Mouse (Mus musculus): ENCODE results near the gene Gm10643. TPM values are rescaled to one million over a fixed set of nuclear protein-coding genes. Genes with fewer than 3 reads are reported as not detected.
A peak's percentile ranks its signal among the peaks of the same experiment; 100 is the strongest.

Gene Gm10643
- 1.5 and 1.9 TPM in 2 replicates for polyA plus RNA-seq (2014; fragmentation: Nextera tagmentation; extraction: Ambion mirVana)

- Histone ChIP-seq H3K9me3 (ENCODE audit: control insufficient read depth, low read length) (no peaks in the 10 kb centered on the region), H3K4me2 (ENCODE audit: low read length) (peak within 1 kb of the TSS; percentile 81), H3K4me1 (replicated peaks; ENCODE audit: control insufficient read depth, insufficient read depth, low read length) (peaks cover 23% of the 10 kb centered on the region), H3K27ac (ENCODE audit: low read depth) (peak within 1 kb of the TSS; percentile 90), H3K4me3 (ENCODE audit: low read depth, low read length) (peak within 1 kb of the TSS; percentile 66), H3K9ac (ENCODE audit: low read length) (peak within 1 kb of the TSS; percentile 70), H3K36me3 (ENCODE audit: control insufficient read depth, insufficient read depth, low read length) (no peaks in the 10 kb centered on the region), H3K27me3 (replicated peaks; ENCODE audit: control insufficient read depth, insufficient read depth, low read length) (no peaks in the 10 kb centered on the region)
- ATAC-seq (replicated peaks; ENCODE audit: low FRiP score, low TSS enrichment, low read depth) = no peak
- DNase-seq (ENCODE audit: low spot score) = no peak
- 96% methylated on average over 1 of the region's 1 CpGs for WGBS
These were observed at the start of gene Gm10643 for GRCm38 (mm10) chr8:84065037-84065436. TSS of gene Gm10643 (minus strand) at chr8:84065137.

DNA sequence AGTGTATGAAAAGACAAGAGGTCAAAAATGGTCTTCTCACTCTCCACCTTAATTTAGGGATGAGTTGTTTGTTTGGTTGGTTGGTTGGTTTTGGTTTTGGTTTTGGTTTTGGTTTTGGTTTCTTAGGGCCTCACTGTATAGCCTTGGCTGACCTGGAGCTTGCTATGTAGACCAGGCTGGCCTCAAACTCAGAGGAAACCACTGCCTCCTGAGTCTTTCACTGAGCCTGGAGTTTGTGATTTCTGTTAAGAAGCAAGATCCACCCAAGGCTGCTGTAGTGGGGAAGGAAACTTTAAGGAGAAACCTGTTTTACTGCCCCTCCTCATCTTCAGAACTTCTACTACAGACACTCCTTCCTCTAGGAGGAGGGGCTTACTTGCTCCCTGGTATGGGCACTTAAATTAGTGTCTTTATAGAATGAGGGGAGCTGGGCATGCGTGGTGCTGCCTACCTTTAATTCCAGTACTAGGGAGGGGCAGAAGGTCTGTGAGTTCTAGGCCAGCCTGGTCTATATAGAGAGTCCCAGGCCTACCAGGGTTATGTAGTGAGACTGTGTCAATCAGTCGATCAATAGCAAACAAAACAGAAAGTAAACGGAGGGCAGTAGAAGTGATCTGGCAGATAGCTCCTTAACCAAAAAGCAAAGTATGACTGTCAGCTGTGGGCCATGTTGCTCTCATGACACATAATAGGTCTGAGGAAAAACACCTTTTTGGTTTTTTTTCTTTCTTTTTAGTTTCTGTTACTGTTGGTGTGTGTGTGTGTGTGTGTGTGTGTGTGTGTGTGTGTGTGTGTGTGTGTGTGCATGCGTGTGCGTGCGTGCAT is 41.5 kb upstream of the Gm10643 start:
- no peak overlapping the region for H3K4me3 ChIP-seq (ENCODE audit: low read depth, low read length)
- ATAC-seq (replicated peaks; ENCODE audit: low FRiP score, low TSS enrichment, low read depth) (no peak), DNase-seq (ENCODE audit: low spot score) (no peak)
- no peaks in the 10 kb centered on the region for H3K27me3 ChIP-seq (replicated peaks; ENCODE audit: control insufficient read depth, insufficient read depth, low read length)
- no peak overlapping the region for H3K9ac ChIP-seq (ENCODE audit: low read length)
- 90% methylated on average over 6 of the region's 6 CpGs for WGBS
- peaks cover 12% of the 10 kb centered on the region for H3K36me3 ChIP-seq (ENCODE audit: control insufficient read depth, insufficient read depth, low read length)
- H3K9me3 ChIP-seq (ENCODE audit: control insufficient read depth, low read length) = no peaks in the 10 kb centered on the region
- no peak overlapping the region for H3K4me2 ChIP-seq (ENCODE audit: low read length)
- H3K27ac ChIP-seq (ENCODE audit: low read depth) = no peak overlapping the region
- H3K4me1 ChIP-seq (replicated peaks; ENCODE audit: control insufficient read depth, insufficient read depth, low read length) = peaks cover 15% of the 10 kb centered on the region

- Histone ChIP-seq H3K36me3 (ENCODE audit: control insufficient read depth, insufficient read depth, low read length) (peaks cover 17% of the 10 kb centered on the region), H3K4me1 (replicated peaks; ENCODE audit: control insufficient read depth, insufficient read depth, low read length) (peaks cover 15% of the 10 kb centered on the region), H3K9ac (ENCODE audit: low read length) (no peak overlapping the region), H3K27me3 (replicated peaks; ENCODE audit: control insufficient read depth, insufficient read depth, low read length) (no peaks in the 10 kb centered on the region), H3K27ac (ENCODE audit: low read depth) (peak overlapping the region; percentile 45; the same call in 1 of the 2 replicates), H3K4me3 (ENCODE audit: low read depth, low read length) (no peak overlapping the region), H3K9me3 (ENCODE audit: control insufficient read depth, low read length) (no peaks in the 10 kb centered on the region), H3K4me2 (ENCODE audit: low read length) (no peak overlapping the region)
- 70% methylated on average over 2 of the region's 2 CpGs for WGBS
- ATAC-seq (replicated peaks; ENCODE audit: low FRiP score, low TSS enrichment, low read depth) = no peak
- no peak for DNase-seq (ENCODE audit: low spot score)
These were observed 40.7 kb upstream of the Gm10643 start for GRCm38 (mm10) chr8:84105676-84106075.

DNA sequence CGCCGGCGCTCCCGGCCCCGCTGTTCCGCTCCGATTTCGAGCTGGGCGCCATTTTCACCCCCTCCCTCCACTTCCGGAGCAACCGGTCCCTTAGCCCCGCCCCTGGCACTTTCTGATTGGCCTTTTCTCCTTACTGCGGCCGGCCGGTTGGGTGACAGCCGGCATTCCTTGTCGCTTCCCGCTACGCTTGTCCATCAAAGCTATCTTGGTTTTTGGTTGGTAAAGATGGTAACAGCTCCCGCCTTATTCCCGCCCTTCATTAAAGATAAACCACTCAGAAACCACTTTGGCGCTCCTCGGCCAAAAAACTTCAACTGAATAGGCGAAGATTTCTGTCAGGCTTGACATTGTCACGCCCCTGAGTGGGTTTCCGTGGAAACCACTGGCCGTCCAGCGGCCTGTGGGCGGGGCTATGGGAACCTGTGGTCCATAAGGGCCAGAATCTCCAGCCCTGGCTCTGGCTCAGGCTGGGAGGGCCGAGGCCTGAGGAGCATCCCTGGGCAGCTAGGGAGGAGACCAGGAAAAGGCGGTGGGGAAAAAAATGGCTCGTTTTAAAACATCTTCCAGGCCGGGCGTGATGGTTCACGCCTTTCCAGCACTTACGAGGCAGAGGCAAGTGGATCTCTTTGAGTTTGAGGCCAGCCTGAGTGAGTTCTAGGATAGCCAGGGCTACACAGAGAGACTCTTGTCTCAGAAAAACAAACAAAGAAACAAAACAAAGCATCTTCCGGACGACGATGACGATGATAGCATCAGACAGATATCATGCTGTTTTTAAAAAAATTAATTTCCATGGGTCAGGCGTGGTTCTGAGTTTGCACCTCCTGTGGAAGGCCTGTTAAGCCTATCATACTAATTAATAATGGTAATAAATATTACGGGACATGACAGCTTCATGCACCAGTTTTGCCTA is 40.0 kb upstream of the Gm10643 start, which contains the start of gene Dcaf15:
Dcaf15 (minus strand) TSS at position 72 of the 913 bp plus-strand sequence.
- DNase-seq (ENCODE audit: low spot score) = peak; percentile 98
- Histone ChIP-seq H3K36me3 (ENCODE audit: control insufficient read depth, insufficient read depth, low read length) (peaks cover 19% of the 10 kb centered on the region), H3K27ac (ENCODE audit: low read depth) (peak within 1 kb of the TSS; percentile 81), H3K4me3 (ENCODE audit: low read depth, low read length) (peak within 1 kb of the TSS; percentile 61), H3K4me2 (ENCODE audit: low read length) (peak within 1 kb of the TSS; percentile 79), H3K4me1 (replicated peaks; ENCODE audit: control insufficient read depth, insufficient read depth, low read length) (peaks cover 15% of the 10 kb centered on the region), H3K9ac (ENCODE audit: low read length) (peak within 1 kb of the TSS; percentile 74), H3K9me3 (ENCODE audit: control insufficient read depth, low read length) (no peaks in the 10 kb centered on the region), H3K27me3 (replicated peaks; ENCODE audit: control insufficient read depth, insufficient read depth, low read length) (no peaks in the 10 kb centered on the region)
- ATAC-seq (replicated peaks; ENCODE audit: low FRiP score, low TSS enrichment, low read depth) = peak; percentile 94
- 7% methylated on average over 42 of the region's 42 CpGs for WGBS

DNA sequence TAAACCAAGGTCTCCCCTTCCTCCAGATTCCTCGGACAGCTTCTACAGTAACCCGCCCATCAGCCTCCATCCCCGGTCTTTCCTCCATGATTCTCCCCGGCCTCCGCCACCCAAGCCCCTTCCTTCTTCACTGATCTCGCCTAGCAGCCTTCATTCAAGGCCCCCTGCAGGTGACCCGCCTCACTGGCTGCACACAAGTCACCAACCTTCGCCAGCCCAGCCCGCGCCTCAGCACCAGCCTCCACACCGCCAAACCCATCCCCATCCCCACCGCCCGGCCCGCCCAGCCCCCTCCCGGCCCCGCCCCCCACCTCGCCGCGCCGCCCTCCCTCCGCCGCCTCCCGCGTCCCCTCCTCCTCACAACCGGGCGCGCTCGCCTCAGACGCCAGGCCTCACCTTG is 39.3 kb upstream of the Gm10643 start:
- Histone ChIP-seq H3K9me3 (ENCODE audit: control insufficient read depth, low read length) (no peaks in the 10 kb centered on the region), H3K4me1 (replicated peaks; ENCODE audit: control insufficient read depth, insufficient read depth, low read length) (peaks cover 15% of the 10 kb centered on the region), H3K9ac (ENCODE audit: low read length) (peak overlapping the region; percentile 74), H3K4me2 (ENCODE audit: low read length) (peak overlapping the region; percentile 79), H3K27me3 (replicated peaks; ENCODE audit: control insufficient read depth, insufficient read depth, low read length) (no peaks in the 10 kb centered on the region), H3K36me3 (ENCODE audit: control insufficient read depth, insufficient read depth, low read length) (peaks cover 23% of the 10 kb centered on the region), H3K27ac (ENCODE audit: low read depth) (peak overlapping the region; percentile 81), H3K4me3 (ENCODE audit: low read depth, low read length) (peak overlapping the region; percentile 61)
- WGBS = under 1% methylated on average over 20 of the region's 29 CpGs
- no peak for DNase-seq (ENCODE audit: low spot score)
- ATAC-seq (replicated peaks; ENCODE audit: low FRiP score, low TSS enrichment, low read depth) = peak; percentile 86

GRCm38 (mm10) chr8:84103601-84104000 is 38.7 kb upstream of the Gm10643 start:
- Histone ChIP-seq H3K27me3 (replicated peaks; ENCODE audit: control insufficient read depth, insufficient read depth, low read length) (no peaks in the 10 kb centered on the region), H3K9ac (ENCODE audit: low read length) (peak overlapping the region; percentile 74), H3K27ac (ENCODE audit: low read depth) (no peak overlapping the region), H3K4me3 (ENCODE audit: low read depth, low read length) (peak overlapping the region; percentile 61), H3K4me2 (ENCODE audit: low read length) (peak overlapping the region; percentile 79), H3K36me3 (ENCODE audit: control insufficient read depth, insufficient read depth, low read length) (peaks cover 29% of the 10 kb centered on the region), H3K4me1 (replicated peaks; ENCODE audit: control insufficient read depth, insufficient read depth, low read length) (peaks cover 15% of the 10 kb centered on the region), H3K9me3 (ENCODE audit: control insufficient read depth, low read length) (no peaks in the 10 kb centered on the region)
- WGBS = 47% methylated on average over 3 of the region's 3 CpGs
- ATAC-seq (replicated peaks; ENCODE audit: low FRiP score, low TSS enrichment, low read depth) (no peak), DNase-seq (ENCODE audit: low spot score) (no peak)

DNA sequence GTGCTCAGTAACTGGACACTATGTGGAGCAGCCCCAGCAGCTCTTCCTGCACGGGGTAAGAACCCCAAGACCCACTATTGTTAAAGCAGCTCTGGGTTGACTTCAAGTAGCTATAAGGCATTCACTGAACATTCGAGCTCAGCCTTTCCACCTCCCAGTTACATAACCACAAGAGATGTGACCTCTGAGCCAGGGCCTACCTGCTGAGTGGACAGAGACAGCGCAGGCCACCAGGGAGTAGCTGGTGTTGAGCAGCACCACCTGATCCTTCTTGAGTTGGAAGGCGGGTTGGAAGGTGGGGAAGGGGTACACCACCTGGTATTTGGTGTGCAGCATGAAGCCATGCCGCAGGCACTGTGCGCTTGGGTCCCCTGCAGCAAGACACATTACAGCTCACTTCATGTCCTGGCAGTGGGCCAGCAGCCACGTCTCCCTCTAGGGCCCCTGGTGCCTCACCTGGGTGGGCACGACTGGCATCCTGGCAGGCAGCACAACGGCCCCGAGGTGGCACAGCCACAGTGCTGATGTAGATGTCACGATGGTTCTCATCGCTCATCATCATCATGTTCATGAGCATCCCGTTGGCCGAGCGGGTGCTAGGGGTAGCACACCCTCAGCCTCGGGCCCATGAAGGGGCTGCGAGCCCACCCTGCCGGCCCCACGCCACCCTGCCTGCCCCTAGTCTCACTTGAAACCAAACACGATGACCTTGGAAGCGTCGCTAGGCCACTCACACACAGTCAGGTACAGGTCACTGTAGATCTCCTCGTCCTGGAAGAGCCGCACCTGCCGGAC is 36.7 kb upstream of the Gm10643 start:
- DNase-seq (ENCODE audit: low spot score) (no peak), ATAC-seq (replicated peaks; ENCODE audit: low FRiP score, low TSS enrichment, low read depth) (no peak)
- Histone ChIP-seq H3K27me3 (replicated peaks; ENCODE audit: control insufficient read depth, insufficient read depth, low read length) (no peaks in the 10 kb centered on the region), H3K4me1 (replicated peaks; ENCODE audit: control insufficient read depth, insufficient read depth, low read length) (peaks cover 15% of the 10 kb centered on the region), H3K27ac (ENCODE audit: low read depth) (no peak overlapping the region), H3K9me3 (ENCODE audit: control insufficient read depth, low read length) (no peaks in the 10 kb centered on the region), H3K9ac (ENCODE audit: low read length) (no peak overlapping the region), H3K4me3 (ENCODE audit: low read depth, low read length) (no peak overlapping the region), H3K4me2 (ENCODE audit: low read length) (no peak overlapping the region), H3K36me3 (ENCODE audit: control insufficient read depth, insufficient read depth, low read length) (peaks cover 48% of the 10 kb centered on the region)
- WGBS = 93% methylated on average over 25 of the region's 25 CpGs

DNA sequence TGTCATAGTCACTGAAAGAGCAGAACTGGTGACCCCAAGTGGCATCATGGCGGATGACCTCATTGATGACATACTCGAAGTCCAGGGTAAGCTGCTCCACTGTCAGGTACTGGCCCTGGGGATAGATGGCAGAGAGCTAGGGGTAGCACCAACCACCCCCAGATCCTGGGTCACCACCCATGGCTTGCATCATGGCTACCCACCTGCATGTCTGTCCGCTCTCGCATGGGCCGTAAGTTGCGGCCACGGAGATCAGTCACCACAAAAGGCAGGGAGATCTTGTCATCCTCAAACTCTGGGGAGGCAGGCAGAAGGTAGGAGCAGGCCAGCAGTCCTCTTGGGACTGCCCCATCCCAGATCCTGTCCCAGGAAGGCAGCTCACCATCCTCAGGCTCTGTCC is 33.4 kb upstream of the Gm10643 start:
- H3K4me3 ChIP-seq (ENCODE audit: low read depth, low read length) = no peak overlapping the region
- H3K27me3 ChIP-seq (replicated peaks; ENCODE audit: control insufficient read depth, insufficient read depth, low read length) = no peaks in the 10 kb centered on the region
- H3K9me3 ChIP-seq (ENCODE audit: control insufficient read depth, low read length) = no peaks in the 10 kb centered on the region
- H3K9ac ChIP-seq (ENCODE audit: low read length) = no peak overlapping the region
- DNase-seq (ENCODE audit: low spot score) = no peak
- H3K36me3 ChIP-seq (ENCODE audit: control insufficient read depth, insufficient read depth, low read length) = peaks cover 79% of the 10 kb centered on the region
- no peak overlapping the region for H3K27ac ChIP-seq (ENCODE audit: low read depth)
- peaks cover 5% of the 10 kb centered on the region for H3K4me1 ChIP-seq (replicated peaks; ENCODE audit: control insufficient read depth, insufficient read depth, low read length)
- no peak for ATAC-seq (replicated peaks; ENCODE audit: low FRiP score, low TSS enrichment, low read depth)
- H3K4me2 ChIP-seq (ENCODE audit: low read length) = no peak overlapping the region
- 90% methylated on average over 7 of the region's 7 CpGs for WGBS

Data from intestine, embryonic 14.5 days (tissue).